Mouse (Mus musculus) neural tube, embryonic 12.5 days (tissue): ENCODE measurements around the gene Ccnb2. TPM values are rescaled to one million over a fixed set of nuclear protein-coding genes. Genes with fewer than 3 reads are reported as not detected.

Experiments used
- ATAC-seq: fragments of 200-750 bp; cut with Nextera tagmentation; 2 replicates; pipeline ENCODE4 v1.8.0; 2017; ENCODE audit warnings: low read depth, mild to moderate bottlenecking, moderate TSS enrichment, moderate library complexity; ENCODE audit not compliant: low FRiP score
- H3K27ac ChIP-seq: fragments of 300-500 bp; sonication (generic); 2 replicates; pipeline ENCODE4 v1.5.1; 2016
- H3K27me3 ChIP-seq: fragments of 300-500 bp; sonication (generic); replicated peaks from 2 replicates; pipeline ENCODE4 v1.6.1; 2016; ENCODE audit warnings: mild to moderate bottlenecking
- H3K36me3 ChIP-seq: fragments of 300-500 bp; sonication (generic); 2 replicates; pipeline ENCODE4 v1.6.1; 2016; ENCODE audit warnings: mild to moderate bottlenecking
- H3K4me1 ChIP-seq: fragments of 300-500 bp; sonication (generic); 2 replicates; pipeline ENCODE4 v1.6.1; 2016
- H3K4me2 ChIP-seq: fragments of 300-500 bp; sonication (generic); replicated peaks from 2 replicates; pipeline ENCODE4 v1.6.1; 2016; ENCODE audit warnings: mild to moderate bottlenecking
- H3K4me3 ChIP-seq: fragments of 300-500 bp; sonication (generic); 2 replicates; pipeline ENCODE4 v1.5.1; 2016
- H3K9ac ChIP-seq: fragments of 300-500 bp; sonication (generic); 2 replicates; pipeline ENCODE4 v1.6.1; 2016; ENCODE audit warnings: mild to moderate bottlenecking
- H3K9me3 ChIP-seq: fragments of 300-500 bp; sonication (generic); 2 replicates; pipeline ENCODE4 v1.6.1; 2016; ENCODE audit warnings: mild to moderate bottlenecking
- WGBS: fragments of 180-500 bp; shearing (Covaris S2); methylation state at CpG from one replicate; pipeline ENCODE4 v1.1.7; 2016; 5-methylcytosine and 5-hydroxymethylcytosine counted together
- polyA plus RNA-seq: library from polyadenylated mRNA; unstranded; fragments of >200 nt; fragmentation: Nextera tagmentation; extraction: Ambion mirVana; gene quantifications from 2 replicates; pipeline ENCODE4 v1.2.1, GENCODE M21; 2016

The Ccnb2 gene
- polyA plus RNA-seq, 1 experiment from 2014 or later, result 128 TPM

- ATAC-seq, result no peak
- no peak overlapping the region for H3K4me2 ChIP-seq
- no peak overlapping the region for H3K9ac ChIP-seq
- no peaks in the 10 kb centered on the region for H3K9me3 ChIP-seq
- no peak overlapping the region for H3K27ac ChIP-seq
- no peak overlapping the region for H3K4me3 ChIP-seq
- 91% methylated on average over 8 of the region's 8 CpGs for WGBS
- no peaks in the 10 kb centered on the region for H3K27me3 ChIP-seq
- peaks cover 8% of the 10 kb centered on the region; the same call in 1 of the 2 replicates for H3K36me3 ChIP-seq
- no peaks in the 10 kb centered on the region for H3K4me1 ChIP-seq
These were observed 19.3 kb downstream of the Ccnb2 start for GRCm38 (mm10) chr9:70401937-70402539.

DNA sequence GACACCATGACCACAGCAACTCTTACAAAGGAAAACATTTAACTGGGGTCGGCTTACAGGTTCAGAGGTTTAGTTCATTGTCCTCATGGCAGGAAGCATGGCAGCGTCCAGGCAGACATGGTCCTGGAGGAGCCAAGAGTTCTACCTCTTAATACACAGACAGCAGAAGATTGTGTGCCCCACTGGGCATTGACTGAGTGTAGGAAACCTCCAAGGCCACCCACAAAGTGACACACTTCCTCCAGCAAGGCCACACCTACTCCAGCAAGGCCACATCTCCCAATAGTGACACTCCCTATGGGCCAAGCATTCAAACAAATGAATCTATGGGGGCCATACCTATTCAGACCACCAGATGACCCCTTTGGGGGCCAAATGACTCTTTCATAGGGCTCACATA, 25.3 kb downstream of the Ccnb2 start:
- no peaks in the 10 kb centered on the region for H3K9me3 ChIP-seq
- H3K4me3 ChIP-seq, result no peak overlapping the region
- no peaks in the 10 kb centered on the region for H3K27me3 ChIP-seq
- ATAC-seq, result no peak
- H3K4me2 ChIP-seq, result no peak overlapping the region
- WGBS, result 95% methylated on average over 2 of the region's 2 CpGs
- no peaks in the 10 kb centered on the region; the same call in 1 of the 2 replicates for H3K4me1 ChIP-seq
- H3K36me3 ChIP-seq, result peaks cover 10% of the 10 kb centered on the region; the same call in 1 of the 2 replicates
- no peak overlapping the region for H3K9ac ChIP-seq
- H3K27ac ChIP-seq, result no peak overlapping the region

DNA sequence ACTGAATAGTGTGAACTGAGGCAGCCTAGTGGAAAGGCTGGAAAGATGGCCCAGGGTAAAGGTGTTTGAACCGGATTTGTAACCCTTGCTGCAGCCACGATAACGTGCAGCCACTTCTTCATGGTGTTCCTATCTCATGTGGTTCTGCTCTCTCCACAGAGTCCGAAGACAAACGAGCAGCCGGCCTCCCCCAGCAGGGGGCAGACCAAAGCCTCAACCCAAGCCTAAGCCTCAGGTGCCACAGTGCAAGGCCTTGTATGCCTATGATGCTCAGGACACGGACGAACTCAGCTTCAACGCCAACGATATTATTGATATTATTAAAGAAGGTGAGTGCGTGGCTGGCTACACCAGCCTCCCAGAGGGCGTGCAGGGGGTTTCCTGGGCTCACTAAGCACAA, 25.7 kb downstream of the Ccnb2 start:
- Histone ChIP-seq H3K4me2 (no peak overlapping the region), H3K27ac (no peak overlapping the region), H3K27me3 (no peaks in the 10 kb centered on the region), H3K9me3 (no peaks in the 10 kb centered on the region), H3K4me1 (no peaks in the 10 kb centered on the region; the same call in 1 of the 2 replicates), H3K9ac (no peak overlapping the region), H3K4me3 (no peak overlapping the region), H3K36me3 (peaks cover 10% of the 10 kb centered on the region; the same call in 1 of the 2 replicates)
- no peak for ATAC-seq
- WGBS, result 89% methylated on average over 12 of the region's 12 CpGs

- 0 out of 2 replicates have a peak, but pooled peaks have one; percentile 41 for ATAC-seq
These were observed 28.8 kb downstream of the Ccnb2 start for GRCm38 (mm10) chr9:70392563-70392907.

DNA sequence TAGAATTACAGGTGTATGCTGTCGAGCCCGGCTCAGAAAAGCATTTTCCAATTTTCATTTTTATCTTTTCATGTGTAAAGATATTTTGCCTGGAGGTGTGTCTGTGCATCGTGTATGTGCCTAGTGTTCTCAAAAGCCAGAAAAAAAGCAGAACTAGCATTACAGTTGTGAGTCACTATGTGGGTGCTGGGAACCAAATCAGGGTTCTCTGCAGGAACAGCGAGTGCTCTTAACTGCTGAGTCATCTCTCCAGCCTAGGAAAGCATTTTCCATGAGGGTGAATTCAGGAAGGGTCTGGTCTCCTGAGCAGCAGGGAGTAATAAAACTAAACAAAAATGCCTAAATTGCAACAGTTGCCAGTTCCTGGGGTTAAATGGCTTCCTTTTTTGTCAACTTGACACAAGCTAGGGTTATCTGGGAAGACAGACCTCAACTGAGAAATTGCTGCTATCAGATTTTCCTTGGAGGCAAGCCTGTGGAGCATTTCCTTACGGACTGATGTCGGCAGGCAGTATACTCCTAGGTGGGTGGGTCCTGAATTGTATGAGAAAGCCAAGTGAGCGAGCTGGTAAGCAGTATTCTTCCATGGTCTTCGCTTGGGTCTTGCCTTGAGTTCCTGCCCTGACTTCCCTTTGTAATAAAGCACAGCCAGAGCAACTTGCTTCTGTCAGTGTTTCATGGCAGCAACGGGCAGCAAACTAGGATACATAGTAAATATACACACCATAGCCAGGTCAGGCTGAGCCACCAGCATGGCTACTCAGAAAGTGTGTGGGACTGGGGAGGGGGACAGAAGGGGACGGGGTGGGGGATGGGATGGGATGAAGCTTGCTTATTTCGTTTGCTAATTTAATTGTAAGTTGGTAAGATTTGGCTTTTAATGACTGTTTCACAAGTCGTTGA, 29.4 kb downstream of the Ccnb2 start:
- WGBS, result 77% methylated on average over 12 of the region's 12 CpGs

More at GRCm38 (mm10) chr9:70392563-70392907, 28.8 kb downstream of the Ccnb2 start:
- Histone ChIP-seq H3K27me3 (no peaks in the 10 kb centered on the region), H3K4me2 (no peak overlapping the region), H3K4me1 (no peaks in the 10 kb centered on the region; the same call in 1 of the 2 replicates), H3K9me3 (no peaks in the 10 kb centered on the region), H3K9ac (no peak overlapping the region), H3K36me3 (0 out of 2 replicates have a peak, but pooled peaks cover 7% of the 10 kb centered on the region), H3K27ac (no peak overlapping the region), H3K4me3 (no peak overlapping the region)
- WGBS, result 23% methylated on average over 6 of the region's 6 CpGs

GRCm38 (mm10) chr9:70391042-70391441, 30.3 kb downstream of the Ccnb2 start:
- WGBS, result 91% methylated on average over 5 of the region's 5 CpGs
- Histone ChIP-seq H3K9ac (no peak overlapping the region), H3K27me3 (no peaks in the 10 kb centered on the region), H3K4me1 (no peaks in the 10 kb centered on the region; the same call in 1 of the 2 replicates), H3K27ac (no peak overlapping the region), H3K4me3 (no peak overlapping the region), H3K36me3 (0 out of 2 replicates have a peak, but pooled peaks cover 4% of the 10 kb centered on the region), H3K9me3 (no peaks in the 10 kb centered on the region), H3K4me2 (no peak overlapping the region)
- ATAC-seq, result no peak

More for the DNA sequence above, 29.4 kb downstream of the Ccnb2 start:
- Histone ChIP-seq H3K4me2 (no peak overlapping the region), H3K36me3 (0 out of 2 replicates have a peak, but pooled peaks cover 7% of the 10 kb centered on the region), H3K4me1 (no peaks in the 10 kb centered on the region; the same call in 1 of the 2 replicates), H3K9me3 (no peaks in the 10 kb centered on the region), H3K4me3 (no peak overlapping the region), H3K27me3 (no peaks in the 10 kb centered on the region), H3K27ac (no peak overlapping the region), H3K9ac (no peak overlapping the region)
- ATAC-seq, result no peak

- Histone ChIP-seq H3K4me1 (no peaks in the 10 kb centered on the region; the same call in 1 of the 2 replicates), H3K27me3 (no peaks in the 10 kb centered on the region), H3K9me3 (no peaks in the 10 kb centered on the region), H3K36me3 (no peaks in the 10 kb centered on the region), H3K4me2 (no peak overlapping the region), H3K9ac (no peak overlapping the region), H3K4me3 (no peak overlapping the region), H3K27ac (no peak overlapping the region)
- no peak for ATAC-seq
- 89% methylated on average over 3 of the region's 3 CpGs for WGBS
These were observed 31.8 kb downstream of the Ccnb2 start for GRCm38 (mm10) chr9:70389548-70389947.

DNA sequence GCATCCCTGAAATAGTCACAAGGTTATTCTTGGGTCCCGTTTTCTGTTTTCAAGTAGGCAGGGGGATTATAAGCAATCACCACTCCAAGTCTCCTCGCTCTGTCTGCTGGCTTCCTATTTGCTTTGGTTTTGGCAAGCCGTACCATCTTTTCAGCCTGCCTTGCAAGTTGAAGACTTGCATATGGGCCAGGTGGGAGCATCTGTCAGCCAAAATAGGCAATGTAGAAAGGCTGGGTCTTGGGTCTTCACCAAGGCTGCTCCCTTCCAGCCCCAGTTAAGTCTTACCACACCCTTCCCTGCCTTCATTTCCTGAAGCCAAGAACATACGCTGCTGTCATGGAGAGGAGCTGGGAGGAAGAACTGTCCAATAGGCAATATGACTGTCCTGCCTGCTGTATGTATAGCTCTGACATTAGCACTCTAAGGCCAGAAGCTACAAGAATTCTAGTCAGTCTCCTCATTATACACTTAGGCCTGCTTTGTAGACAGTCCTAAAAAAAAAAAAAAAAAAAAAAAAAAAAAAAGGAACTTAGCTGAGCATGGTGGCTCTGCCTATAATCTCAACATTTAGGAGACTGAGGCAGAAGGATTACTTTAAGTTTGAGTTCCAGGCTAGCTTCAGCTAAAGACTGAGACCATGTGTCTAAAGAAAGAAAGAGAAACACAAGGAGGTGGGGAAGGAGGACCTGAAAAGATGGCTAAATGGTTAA, 33.8 kb downstream of the Ccnb2 start:
- no peak for ATAC-seq
- Histone ChIP-seq H3K9me3 (no peaks in the 10 kb centered on the region), H3K27ac (no peak overlapping the region), H3K36me3 (peaks cover 4% of the 10 kb centered on the region; the same call in 1 of the 2 replicates), H3K4me2 (no peak overlapping the region), H3K4me1 (no peaks in the 10 kb centered on the region; the same call in 1 of the 2 replicates), H3K27me3 (no peaks in the 10 kb centered on the region), H3K9ac (no peak overlapping the region), H3K4me3 (no peak overlapping the region)
- 96% methylated on average over 4 of the region's 4 CpGs for WGBS

- no peaks in the 10 kb centered on the region for H3K4me1 ChIP-seq
- no peak overlapping the region for H3K4me3 ChIP-seq
- peaks cover 7% of the 10 kb centered on the region; the same call in 1 of the 2 replicates for H3K36me3 ChIP-seq
- no peak overlapping the region for H3K9ac ChIP-seq
- H3K27me3 ChIP-seq, result no peaks in the 10 kb centered on the region
- 88% methylated on average over 18 of the region's 18 CpGs for WGBS
- no peak overlapping the region for H3K27ac ChIP-seq
- no peak for ATAC-seq
- H3K4me2 ChIP-seq, result no peak overlapping the region
- H3K9me3 ChIP-seq, result no peaks in the 10 kb centered on the region
These were observed 36.2 kb downstream of the Ccnb2 start for GRCm38 (mm10) chr9:70384958-70385728.

- no peaks in the 10 kb centered on the region for H3K27me3 ChIP-seq
- no peaks in the 10 kb centered on the region for H3K4me1 ChIP-seq
- no peak overlapping the region for H3K4me3 ChIP-seq
- no peaks in the 10 kb centered on the region for H3K9me3 ChIP-seq
- peaks cover 7% of the 10 kb centered on the region; the same call in 1 of the 2 replicates for H3K36me3 ChIP-seq
- 98% methylated on average over 4 of the region's 4 CpGs for WGBS
- no peak overlapping the region for H3K9ac ChIP-seq
- ATAC-seq, result no peak
- no peak overlapping the region for H3K27ac ChIP-seq
- H3K4me2 ChIP-seq, result no peak overlapping the region
These were observed 36.9 kb downstream of the Ccnb2 start for GRCm38 (mm10) chr9:70384494-70384893.

- no peak for ATAC-seq
- no peaks in the 10 kb centered on the region for H3K9me3 ChIP-seq
- H3K4me1 ChIP-seq, result no peaks in the 10 kb centered on the region
- no peak overlapping the region for H3K4me3 ChIP-seq
- no peaks in the 10 kb centered on the region for H3K27me3 ChIP-seq
- no peak overlapping the region for H3K27ac ChIP-seq
- 75% methylated on average over 10 of the region's 10 CpGs for WGBS
- H3K36me3 ChIP-seq, result peaks cover 7% of the 10 kb centered on the region; the same call in 1 of the 2 replicates
- H3K9ac ChIP-seq, result no peak overlapping the region
- H3K4me2 ChIP-seq, result no peak overlapping the region
These were observed 37.6 kb downstream of the Ccnb2 start for GRCm38 (mm10) chr9:70383750-70384149.
